Mouse (Mus musculus) midbrain, postnatal 0 days (tissue): ENCODE results near the gene Tmx2. TPM values are rescaled to one million over a fixed set of nuclear protein-coding genes. Genes with fewer than 3 reads are reported as not detected.
A peak's percentile ranks its signal among the peaks of the same experiment; 100 is the strongest.
"Not testable (repeated sequence)": the region's sequence is repeated elsewhere in the genome, so short reads cannot be mapped to it uniquely, and the experiment has no call there.

Source experiments
- ATAC-seq: fragments of 200-750 bp; cut with Nextera tagmentation; 2 replicates; pipeline ENCODE4 v1.8.0; 2017; ENCODE audit warnings: moderate number of reproducible peaks, mild to moderate bottlenecking, moderate TSS enrichment, moderate library complexity; ENCODE audit not compliant: low FRiP score
- DNase-seq: peaks from one replicate; pipeline ENCODE4 v3.0.0-alpha.2; 2015; ENCODE audit warnings: low spot score
- H3K27ac ChIP-seq: fragments of 300-500 bp; sonication (generic); 2 replicates; pipeline ENCODE4 v1.5.1; 2014; ENCODE audit warnings: low read depth, mild to moderate bottlenecking, low read length, mixed read lengths
- H3K27me3 ChIP-seq: fragments of 300-500 bp; sonication (generic); 2 replicates; pipeline ENCODE4 v1.6.1; 2014; ENCODE audit warnings: low read length, control low read depth, mixed read lengths; ENCODE audit not compliant: insufficient read depth
- H3K36me3 ChIP-seq: fragments of 300-500 bp; sonication (generic); 2 replicates; pipeline ENCODE4 v1.6.1; 2014; ENCODE audit warnings: low read length, control low read depth, mixed read lengths; ENCODE audit not compliant: insufficient read depth
- H3K4me1 ChIP-seq: fragments of 300-500 bp; sonication (generic); 2 replicates; pipeline ENCODE4 v1.6.1; 2014; ENCODE audit warnings: mild to moderate bottlenecking, control low read depth, antibody characterized with exemption, low read length, mixed read lengths; ENCODE audit not compliant: insufficient read depth
- H3K4me2 ChIP-seq: fragments of 300-500 bp; sonication (generic); 2 replicates; pipeline ENCODE4 v1.6.1; 2014; ENCODE audit warnings: low read depth, mild to moderate bottlenecking, low read length, mixed read lengths; ENCODE audit not compliant: poor library complexity, severe bottlenecking
- H3K4me3 ChIP-seq: fragments of 300-500 bp; sonication (generic); 2 replicates; pipeline ENCODE4 v1.5.1; 2014; ENCODE audit warnings: low read depth, mild to moderate bottlenecking, low read length, moderate library complexity
- H3K9ac ChIP-seq: fragments of 300-500 bp; sonication (generic); replicated peaks from 2 replicates; pipeline ENCODE4 v1.6.1; 2014; ENCODE audit warnings: mild to moderate bottlenecking, low read length, moderate library complexity, mixed read lengths; ENCODE audit not compliant: poor library complexity, severe bottlenecking
- H3K9me3 ChIP-seq: fragments of 300-500 bp; sonication (generic); 2 replicates; pipeline ENCODE4 v1.6.1; 2016; ENCODE audit warnings: low read length, control low read depth
- CTCF ChIP-seq: IDR thresholded peaks from 2 replicates; pipeline ENCODE4 v1.5.1; 2016; ENCODE audit warnings: antibody characterized with exemption, mild to moderate bottlenecking
- WGBS: fragments of 180-500 bp; shearing (Covaris S2); extraction: QIAGEN DNeasy Blood & Tissue Kit; methylation state at CpG from one replicate; pipeline ENCODE4 v1.1.7; 2014; 5-methylcytosine and 5-hydroxymethylcytosine counted together
- polyA plus RNA-seq: library from polyadenylated mRNA; unstranded; fragments of >200 nt; fragmentation: Nextera tagmentation; extraction: Ambion mirVana; gene quantifications from 2 replicates; pipeline ENCODE4 v1.2.1, GENCODE M21; 2015
- total RNA-seq: library from RNA; depleted of rRNA; stranded (reverse); fragments of >200 nt; gene quantifications from 2 replicates; pipeline ENCODE4 v1.2.3, GENCODE M21; 2014

Tmx2 gene
- total and polyA plus RNA-seq, 2 experiments from 2014 or later: 149 to 303 TPM

GRCm38 (mm10) chr2:84677968-84678880 lies 716 bp downstream of the Tmx2 start, which contains the start of the genes Gm28635 and Med19:
Gm28635 (minus strand) TSS chr2:84678041.
Med19 (plus strand) TSS chr2:84678402.
- H3K27me3 ChIP-seq: no peaks in the 10 kb centered on the region
- H3K9ac ChIP-seq: peak within 1 kb of the TSS; percentile 69
- H3K4me2 ChIP-seq: peak within 1 kb of the TSS; percentile 70
- DNase-seq: peak; percentile 100
- peak; percentile 1 for TF ChIP-seq CTCF
- peak within 1 kb of the TSS; percentile 97 for H3K4me3 ChIP-seq
- peak; percentile 100 for ATAC-seq
- H3K9me3 ChIP-seq: no peaks in the 10 kb centered on the region
- H3K4me1 ChIP-seq: peaks cover 9% of the 10 kb centered on the region; the same call in 1 of the 2 replicates
- under 1% methylated on average over 44 of the region's 44 CpGs for WGBS
- peak within 1 kb of the TSS; percentile 78 for H3K27ac ChIP-seq
- peaks cover 15% of the 10 kb centered on the region for H3K36me3 ChIP-seq

GRCm38 (mm10) chr2:84677270-84677967 lies 1.5 kb downstream of the Tmx2 start:
- peak overlapping the region; percentile 69 for H3K9ac ChIP-seq
- H3K9me3 ChIP-seq: no peaks in the 10 kb centered on the region
- peak overlapping the region; percentile 78 for H3K27ac ChIP-seq
- peak overlapping the region; percentile 64 for H3K4me2 ChIP-seq
- peaks cover 21% of the 10 kb centered on the region for H3K36me3 ChIP-seq
- WGBS: 10% methylated on average over 22 of the region's 22 CpGs
- ATAC-seq: peak; percentile 75
- TF ChIP-seq CTCF: peak; percentile 72
- H3K27me3 ChIP-seq: no peaks in the 10 kb centered on the region
- H3K4me3 ChIP-seq: peak overlapping the region; percentile 97
- H3K4me1 ChIP-seq: peaks cover 9% of the 10 kb centered on the region; the same call in 1 of the 2 replicates
- DNase-seq: peak; percentile 62

GRCm38 (mm10) chr2:84671535-84671934 lies 7.4 kb downstream of the Tmx2 start:
- not testable (repeated sequence) for H3K9me3 ChIP-seq, DNase-seq, H3K27ac ChIP-seq, H3K9ac ChIP-seq, ATAC-seq, H3K27me3 ChIP-seq, H3K4me2 ChIP-seq, H3K4me1 ChIP-seq, H3K4me3 ChIP-seq
- WGBS: 62% methylated on average over 4 of the region's 5 CpGs
- peaks cover 22% of the 10 kb centered on the region for H3K36me3 ChIP-seq

- Histone ChIP-seq H3K36me3 (peaks cover 22% of the 10 kb centered on the region), H3K27ac (peak within 1 kb of the TSS; percentile 89), H3K4me3 (peak within 1 kb of the TSS; percentile 77), H3K27me3 (no peaks in the 10 kb centered on the region), H3K4me2 (peak within 1 kb of the TSS; percentile 61), H3K4me1 (no peaks in the 10 kb centered on the region), H3K9me3 (no peaks in the 10 kb centered on the region), H3K9ac (peak within 1 kb of the TSS; percentile 84)
- peak; percentile 97 for ATAC-seq
- WGBS: under 1% methylated on average over 20 of the region's 20 CpGs
- no peak for TF ChIP-seq CTCF
- peak; percentile 98 for DNase-seq
Observed at GRCm38 (mm10) chr2:84670569-84670933, 8.4 kb downstream of the Tmx2 start, which contains the start of gene Selenoh. Selenoh (minus strand) TSS chr2:84670770.

- peak overlapping the region; percentile 89 for H3K27ac ChIP-seq
- peak; percentile 55 for DNase-seq
- H3K36me3 ChIP-seq: peaks cover 18% of the 10 kb centered on the region
- H3K4me3 ChIP-seq: peak overlapping the region; percentile 77
- WGBS: 3% methylated on average over 38 of the region's 39 CpGs
- ATAC-seq: peak; percentile 76
- H3K27me3 ChIP-seq: no peaks in the 10 kb centered on the region
- H3K4me1 ChIP-seq: no peaks in the 10 kb centered on the region
- H3K9ac ChIP-seq: peak overlapping the region; percentile 84
- H3K4me2 ChIP-seq: peak overlapping the region; percentile 61
- no peaks in the 10 kb centered on the region for H3K9me3 ChIP-seq
- no peak for TF ChIP-seq CTCF
Observed at GRCm38 (mm10) chr2:84669828-84670568, 8.9 kb downstream of the Tmx2 start.
